Mouse (Mus musculus) forebrain, embryonic 12.5 days (tissue): ENCODE measurements at regions not wholly inside any gene's neighbourhood (a gene's known extent, or its start where the extent isn't known, plus 50 kb on each side); places are given as distances from the start of the nearest gene placed in this dataset.

Source experiments
- ATAC-seq: fragments of 200-750 bp; cut with Nextera tagmentation; 2 replicates; pipeline ENCODE4 v1.8.0; 2017; ENCODE audit warnings: moderate TSS enrichment; ENCODE audit not compliant: low FRiP score
- H3K27ac ChIP-seq: fragments of 300-500 bp; sonication (generic); 2 replicates; pipeline ENCODE4 v1.5.1; 2016; ENCODE audit warnings: mild to moderate bottlenecking
- H3K27me3 ChIP-seq: fragments of 300-500 bp; sonication (generic); 2 replicates; pipeline ENCODE4 v1.6.1; 2016; ENCODE audit warnings: mild to moderate bottlenecking
- H3K36me3 ChIP-seq: fragments of 300-500 bp; sonication (generic); replicated peaks from 2 replicates; pipeline ENCODE4 v1.6.1; 2016; ENCODE audit warnings: mild to moderate bottlenecking
- H3K4me1 ChIP-seq: fragments of 300-500 bp; sonication (generic); 2 replicates; pipeline ENCODE4 v1.6.1; 2016
- H3K4me2 ChIP-seq: fragments of 300-500 bp; sonication (generic); 2 replicates; pipeline ENCODE4 v1.6.1; 2016; ENCODE audit warnings: mild to moderate bottlenecking, moderate library complexity
- H3K4me3 ChIP-seq: fragments of 300-500 bp; sonication (generic); replicated peaks from 2 replicates; pipeline ENCODE4 v1.5.1; 2016; ENCODE audit warnings: mild to moderate bottlenecking
- H3K9ac ChIP-seq: fragments of 300-500 bp; sonication (generic); 2 replicates; pipeline ENCODE4 v1.6.1; 2016; ENCODE audit warnings: mild to moderate bottlenecking
- H3K9me3 ChIP-seq: fragments of 300-500 bp; sonication (generic); 2 replicates; pipeline ENCODE4 v1.6.1; 2016
- WGBS: fragments of 180-500 bp; shearing (Covaris S2); methylation state at CpG from one replicate; pipeline ENCODE4 v1.1.7; 2016; 5-methylcytosine and 5-hydroxymethylcytosine counted together

DNA sequence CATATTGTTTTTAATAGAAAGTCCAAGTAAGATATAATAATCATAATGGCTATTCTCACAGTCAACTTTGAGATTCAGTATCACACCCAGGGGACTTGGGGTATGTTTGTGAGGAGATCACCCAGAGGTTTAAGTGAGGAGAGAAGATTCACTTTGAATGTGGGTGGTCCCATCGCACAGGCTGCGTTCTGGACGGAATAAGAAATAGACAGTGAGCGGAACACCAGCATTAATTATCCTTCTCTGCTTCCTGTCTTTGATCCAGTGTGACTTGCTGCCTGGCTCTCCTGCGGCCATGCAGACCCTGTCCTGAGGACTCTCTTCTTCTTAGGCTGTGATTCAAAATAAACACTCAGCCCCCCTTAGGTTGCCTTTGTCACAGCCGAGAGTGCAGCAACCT, 60.6 kb upstream of the Kras start:
- Histone ChIP-seq H3K4me1 (no peaks in the 10 kb centered on the region), H3K27me3 (no peaks in the 10 kb centered on the region), H3K36me3 (no peaks in the 10 kb centered on the region), H3K4me3 (no peak overlapping the region), H3K27ac (no peak overlapping the region), H3K4me2 (no peak overlapping the region), H3K9me3 (no peaks in the 10 kb centered on the region), H3K9ac (no peak overlapping the region)
- ATAC-seq = no peak
- 49% methylated on average over 6 of the region's 6 CpGs for WGBS

DNA sequence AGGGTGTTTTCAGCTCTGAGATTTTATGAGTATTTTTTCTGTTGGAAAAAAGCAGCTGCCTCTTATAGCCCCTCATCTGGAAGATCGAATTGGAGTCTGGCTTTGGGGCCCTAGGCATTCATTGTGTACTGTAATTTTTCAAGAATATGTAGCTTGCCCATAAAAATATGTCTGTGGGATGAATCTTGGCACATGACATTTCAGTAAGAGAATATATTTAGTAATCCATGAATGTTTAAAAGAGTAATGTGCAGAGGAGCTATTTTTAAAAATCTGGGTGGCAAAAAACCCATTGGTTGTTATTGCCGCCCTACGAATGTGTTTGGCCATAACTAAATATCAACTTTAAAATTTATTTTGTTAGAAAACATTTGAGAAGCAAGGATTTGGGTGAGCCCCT, 59.0 kb upstream of the Kras start:
- ATAC-seq = no peak
- H3K4me3 ChIP-seq = no peak overlapping the region
- WGBS = 92% methylated on average over 3 of the region's 3 CpGs

DNA sequence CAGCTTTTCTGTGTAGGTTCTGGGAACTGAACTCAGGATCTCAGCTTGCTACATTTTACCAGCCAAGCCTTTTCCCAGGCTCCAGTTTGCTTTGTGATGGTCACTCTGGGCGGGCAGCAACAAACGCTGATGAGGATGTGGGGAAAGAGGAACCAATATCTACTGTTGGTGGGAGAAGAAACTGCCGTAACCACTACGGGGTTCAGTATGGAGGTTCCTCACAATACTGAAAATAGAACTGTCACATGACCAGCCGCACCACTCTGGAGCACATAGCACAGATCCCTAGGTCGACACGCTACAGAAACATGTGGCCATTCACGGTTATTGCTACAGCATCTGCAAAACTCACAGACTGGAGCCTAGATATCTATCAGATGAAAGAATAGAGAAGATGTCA, 57.2 kb upstream of the Kras start:
- peaks cover 7% of the 10 kb centered on the region for H3K4me1 ChIP-seq
- H3K4me2 ChIP-seq = no peak overlapping the region
- H3K27me3 ChIP-seq = no peaks in the 10 kb centered on the region
- no peak overlapping the region for H3K4me3 ChIP-seq
- H3K36me3 ChIP-seq = no peaks in the 10 kb centered on the region
- no peaks in the 10 kb centered on the region for H3K9me3 ChIP-seq
- WGBS = 95% methylated on average over 8 of the region's 8 CpGs
- no peak overlapping the region for H3K27ac ChIP-seq
- ATAC-seq = no peak
- H3K9ac ChIP-seq = no peak overlapping the region

More for the DNA sequence above, 59.0 kb upstream of the Kras start:
- Histone ChIP-seq H3K4me2 (no peak overlapping the region), H3K9me3 (no peaks in the 10 kb centered on the region), H3K9ac (no peak overlapping the region), H3K4me1 (no peaks in the 10 kb centered on the region), H3K27ac (no peak overlapping the region), H3K36me3 (no peaks in the 10 kb centered on the region), H3K27me3 (no peaks in the 10 kb centered on the region)

DNA sequence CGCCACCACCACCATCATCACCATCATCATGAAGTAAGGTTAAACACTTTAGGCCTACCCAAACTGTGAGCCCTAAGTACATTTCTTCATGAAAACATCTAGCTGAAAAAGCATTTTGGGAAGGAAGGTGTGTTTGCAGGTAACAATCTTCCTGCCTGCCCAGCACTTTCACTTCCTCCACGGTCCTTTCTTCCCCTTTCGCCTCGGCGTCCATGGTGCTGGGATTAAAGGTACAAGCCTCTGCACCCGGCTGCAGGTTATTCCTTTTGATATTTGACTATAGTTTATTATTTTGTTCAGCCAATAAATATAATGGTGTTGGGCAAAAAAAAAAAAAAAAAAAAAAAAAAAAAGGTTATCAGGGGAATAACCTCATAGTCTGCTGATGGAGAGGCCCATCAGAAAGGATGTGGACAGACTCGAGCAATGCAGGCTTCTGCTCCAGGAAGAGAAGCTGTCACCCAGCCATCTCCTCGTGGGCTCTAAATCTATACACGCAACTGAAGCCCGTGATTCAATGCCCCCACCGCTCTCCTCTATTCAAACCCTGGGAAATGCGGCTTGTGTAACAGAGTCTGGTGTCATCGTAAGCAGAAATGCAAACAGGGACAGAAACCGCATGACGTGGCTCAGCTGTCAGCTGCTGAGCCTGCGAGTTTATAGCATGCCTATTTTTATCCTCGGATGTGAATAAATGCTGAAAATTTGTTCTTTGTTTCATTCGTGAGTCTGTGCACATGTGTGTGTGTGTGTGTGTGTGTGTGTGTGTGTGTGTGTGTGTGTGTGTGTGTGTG, 56.5 kb upstream of the Kras start:
- Histone ChIP-seq H3K9ac (no peak overlapping the region), H3K9me3 (no peaks in the 10 kb centered on the region), H3K4me3 (no peak overlapping the region), H3K27ac (no peak overlapping the region), H3K4me1 (peaks cover 7% of the 10 kb centered on the region), H3K36me3 (no peaks in the 10 kb centered on the region), H3K27me3 (no peaks in the 10 kb centered on the region), H3K4me2 (no peak overlapping the region)
- WGBS = 80% methylated on average over 18 of the region's 18 CpGs
- no peak for ATAC-seq

DNA sequence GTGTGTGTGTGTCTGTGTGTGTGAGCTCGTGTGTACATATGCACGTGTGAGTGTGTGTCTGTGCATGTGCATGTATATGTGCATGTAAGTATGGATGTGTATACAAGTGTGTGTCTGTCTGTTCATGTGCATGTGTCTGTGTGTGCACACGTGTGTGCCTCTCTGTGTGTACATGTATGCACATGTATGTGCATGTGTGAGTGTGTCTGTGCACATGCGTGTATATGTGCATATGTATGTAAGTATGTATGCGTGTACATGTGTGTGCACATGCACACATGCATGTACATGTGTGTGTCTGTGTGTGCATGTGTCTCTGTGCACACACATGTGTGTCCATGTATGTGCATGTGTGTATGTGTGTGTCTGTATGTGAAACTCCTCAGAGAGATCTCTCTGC, 55.6 kb upstream of the Kras start:
- WGBS = 94% methylated on average over 5 of the region's 5 CpGs
- no peak overlapping the region for H3K27ac ChIP-seq
- no peaks in the 10 kb centered on the region for H3K9me3 ChIP-seq
- H3K36me3 ChIP-seq = no peaks in the 10 kb centered on the region
- no peak overlapping the region for H3K4me3 ChIP-seq
- H3K4me1 ChIP-seq = peaks cover 7% of the 10 kb centered on the region
- H3K4me2 ChIP-seq = no peak overlapping the region
- ATAC-seq = no peak
- H3K9ac ChIP-seq = no peak overlapping the region
- H3K27me3 ChIP-seq = no peaks in the 10 kb centered on the region

DNA sequence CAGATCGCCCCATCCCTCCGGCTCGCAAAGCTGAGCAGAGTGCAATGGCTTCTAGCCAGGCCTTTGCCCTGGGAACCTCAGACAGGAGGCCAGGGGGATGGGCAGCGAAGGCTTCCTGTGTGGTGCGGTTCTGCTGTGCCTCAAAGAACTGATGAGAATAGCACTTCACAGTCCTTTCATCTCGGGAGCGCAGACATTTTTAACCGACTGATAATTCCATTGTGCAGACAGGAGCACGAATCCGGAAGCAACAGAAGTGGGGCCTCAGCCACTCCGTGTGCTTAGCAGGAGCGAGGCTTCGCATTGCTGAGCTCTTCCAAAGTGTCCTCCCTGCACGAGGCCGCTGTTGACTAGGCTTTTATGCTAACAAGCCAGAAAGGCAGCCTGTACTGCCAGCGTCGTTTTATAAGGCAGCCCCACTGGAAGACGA, 53.6 kb upstream of the Kras start:
- Histone ChIP-seq H3K27ac (0 out of 2 replicates have a peak overlapping the region, but pooled peaks have one; percentile 25), H3K9me3 (no peaks in the 10 kb centered on the region), H3K4me3 (no peak overlapping the region), H3K36me3 (no peaks in the 10 kb centered on the region), H3K9ac (no peak overlapping the region), H3K4me2 (peak overlapping the region; percentile 32), H3K27me3 (no peaks in the 10 kb centered on the region), H3K4me1 (peaks cover 10% of the 10 kb centered on the region)
- 16% methylated on average over 18 of the region's 18 CpGs for WGBS
- ATAC-seq = peak; percentile 69; the same call in 1 of the 2 replicates

DNA sequence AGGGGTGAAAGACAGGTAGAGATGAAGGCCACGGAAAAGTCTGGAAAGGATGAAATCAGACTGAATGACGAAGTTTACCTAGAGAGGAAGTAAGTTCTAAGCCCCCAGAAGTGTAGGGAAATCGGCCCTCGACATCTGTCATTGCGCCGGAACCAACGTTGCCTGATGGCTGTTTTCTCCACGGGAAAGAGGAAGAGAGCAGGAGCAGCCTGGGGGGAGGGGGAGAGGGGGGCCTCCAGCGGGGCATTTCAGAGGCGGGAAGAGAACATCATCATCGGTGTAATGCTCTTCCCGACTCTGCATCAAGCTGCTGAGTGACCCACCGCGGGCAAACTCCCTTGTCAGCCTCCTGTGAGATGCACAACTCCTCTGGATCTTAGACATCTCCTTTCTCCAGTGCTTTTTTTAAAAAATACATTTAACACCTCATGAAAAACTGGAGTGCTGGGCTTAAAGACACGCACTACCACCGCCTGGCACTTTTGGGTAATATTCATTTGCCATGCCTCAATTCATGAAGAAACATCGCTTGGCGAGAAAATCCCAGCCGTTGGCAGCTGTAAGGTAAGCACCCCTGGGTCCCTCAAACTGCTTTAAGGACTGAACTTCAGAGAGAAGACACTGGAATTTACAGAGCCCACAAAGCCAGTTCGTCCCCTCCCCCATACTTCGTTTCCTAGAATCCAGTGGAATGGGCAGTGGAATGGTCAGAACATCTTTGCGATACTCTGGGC, 53.0 kb upstream of the Kras start:
- peak overlapping the region; percentile 32 for H3K4me2 ChIP-seq
- 74% methylated on average over 22 of the region's 22 CpGs for WGBS
- no peaks in the 10 kb centered on the region for H3K36me3 ChIP-seq
- no peak overlapping the region for H3K9ac ChIP-seq
- H3K9me3 ChIP-seq = no peaks in the 10 kb centered on the region
- no peaks in the 10 kb centered on the region for H3K27me3 ChIP-seq
- H3K27ac ChIP-seq = 0 out of 2 replicates have a peak overlapping the region, but pooled peaks have one; percentile 25
- no peak for ATAC-seq
- no peak overlapping the region for H3K4me3 ChIP-seq
- H3K4me1 ChIP-seq = peaks cover 10% of the 10 kb centered on the region

DNA sequence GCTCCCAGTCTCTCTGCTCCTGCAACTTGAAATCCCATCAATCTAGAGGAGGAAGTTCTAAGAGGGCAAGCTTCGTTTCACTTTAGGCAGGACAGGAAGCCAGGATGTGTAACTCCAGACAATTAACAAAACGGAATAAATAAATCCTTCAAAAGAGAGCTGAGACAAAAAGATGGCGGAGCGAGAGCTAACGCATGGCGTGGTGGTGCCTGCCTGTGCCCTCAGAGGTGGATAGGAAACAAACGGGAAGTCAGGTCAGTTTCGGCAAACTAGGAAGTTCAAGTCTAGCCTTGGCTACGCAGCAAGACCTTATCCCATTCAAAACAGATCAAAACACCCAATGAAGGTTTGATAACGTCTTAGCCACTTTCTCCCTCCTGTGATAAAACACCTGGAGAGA, 52.1 kb upstream of the Kras start:
- ATAC-seq = no peak
- H3K4me2 ChIP-seq = no peak overlapping the region
- H3K9ac ChIP-seq = no peak overlapping the region
- WGBS = 91% methylated on average over 10 of the region's 10 CpGs
- H3K36me3 ChIP-seq = no peaks in the 10 kb centered on the region
- H3K9me3 ChIP-seq = no peaks in the 10 kb centered on the region
- H3K4me3 ChIP-seq = no peak overlapping the region
- H3K4me1 ChIP-seq = peaks cover 10% of the 10 kb centered on the region
- H3K27ac ChIP-seq = no peak overlapping the region
- H3K27me3 ChIP-seq = no peaks in the 10 kb centered on the region

DNA sequence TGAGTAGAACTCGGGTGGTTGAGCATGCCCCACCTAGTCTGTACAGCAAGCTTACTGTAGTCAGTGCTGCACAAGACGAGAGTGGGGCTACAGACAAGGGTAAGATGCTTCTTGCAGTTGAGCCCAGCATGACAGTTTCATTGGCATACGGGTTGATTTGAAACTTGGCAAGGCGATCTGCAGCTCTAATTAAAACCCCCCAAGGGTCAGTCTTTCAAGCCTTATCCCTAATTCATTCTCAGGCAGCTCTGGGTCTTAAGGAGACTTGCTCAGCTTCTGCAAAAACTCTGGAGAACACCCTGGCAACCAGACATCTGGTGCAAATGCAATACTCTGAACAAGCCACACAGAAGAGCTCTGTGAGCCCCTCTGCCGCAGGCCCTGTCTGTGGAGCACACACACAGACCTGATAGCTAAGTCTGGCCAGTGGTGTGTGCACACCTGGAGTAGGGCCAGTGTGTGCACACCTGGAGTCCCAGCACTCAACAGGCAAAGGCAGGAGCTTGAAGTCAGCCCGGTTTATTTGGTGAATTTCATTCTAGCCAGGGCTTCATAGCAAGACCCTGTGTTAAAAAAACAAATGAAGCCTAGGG, 50.3 kb upstream of the Kras start:
- WGBS = 60% methylated on average over 6 of the region's 6 CpGs
- Histone ChIP-seq H3K27ac (no peak overlapping the region), H3K4me2 (no peak overlapping the region), H3K27me3 (no peaks in the 10 kb centered on the region), H3K4me1 (peaks cover 10% of the 10 kb centered on the region), H3K9me3 (no peaks in the 10 kb centered on the region), H3K9ac (no peak overlapping the region), H3K4me3 (no peak overlapping the region), H3K36me3 (no peaks in the 10 kb centered on the region)
- ATAC-seq = no peak
